Mouse (Mus musculus): ENCODE results near the gene Ap1g1. TPM values are rescaled to one million over a fixed set of nuclear protein-coding genes. Genes with fewer than 3 reads are reported as not detected.

Ap1g1 gene
- total RNA-seq, 2 experiments from 2014 or later: 35.0 to 38.8 TPM

DNA sequence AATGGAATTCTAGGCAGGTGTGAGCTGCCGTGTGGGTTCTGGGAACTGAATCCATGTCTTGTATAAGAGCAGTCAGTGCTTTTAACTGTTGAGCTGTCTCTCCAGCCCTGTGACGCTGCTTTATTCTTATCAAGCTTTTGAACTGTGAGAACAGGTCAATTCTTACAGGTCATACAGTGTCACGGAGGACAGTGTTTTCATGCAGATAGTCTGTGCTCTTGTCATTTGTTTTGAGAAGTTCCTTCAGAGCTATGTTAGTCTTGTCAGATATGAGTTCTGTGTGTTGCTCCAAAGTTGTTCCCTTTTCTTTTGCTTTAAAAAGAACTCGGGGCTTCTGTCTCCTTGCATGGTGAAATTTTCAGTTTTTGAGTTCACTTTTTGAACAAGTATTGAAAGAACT, 2.2 kb downstream of the Ap1g1 start:
- no peak for DNase-seq

DNA sequence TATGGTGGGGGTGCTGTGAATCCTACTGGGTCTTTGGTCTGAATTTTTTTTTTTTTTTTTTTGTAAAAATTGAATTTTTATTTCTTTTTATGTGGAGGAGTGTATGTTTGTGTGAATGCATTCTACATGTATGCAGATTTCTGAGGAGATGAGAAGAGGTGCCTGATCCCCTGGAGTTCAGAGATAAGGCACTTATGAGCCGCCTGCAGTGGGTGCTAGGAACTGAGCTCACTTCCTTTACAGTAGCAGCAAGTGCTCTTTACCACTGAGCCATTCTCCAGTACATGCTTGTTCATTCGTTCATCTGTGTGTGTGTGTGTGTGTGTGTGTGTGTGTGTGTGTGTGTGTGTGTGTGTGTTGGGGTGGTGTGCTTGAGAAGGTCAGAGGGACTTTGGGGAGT, 12.6 kb downstream of the Ap1g1 start:
- DNase-seq: no peak

DNA sequence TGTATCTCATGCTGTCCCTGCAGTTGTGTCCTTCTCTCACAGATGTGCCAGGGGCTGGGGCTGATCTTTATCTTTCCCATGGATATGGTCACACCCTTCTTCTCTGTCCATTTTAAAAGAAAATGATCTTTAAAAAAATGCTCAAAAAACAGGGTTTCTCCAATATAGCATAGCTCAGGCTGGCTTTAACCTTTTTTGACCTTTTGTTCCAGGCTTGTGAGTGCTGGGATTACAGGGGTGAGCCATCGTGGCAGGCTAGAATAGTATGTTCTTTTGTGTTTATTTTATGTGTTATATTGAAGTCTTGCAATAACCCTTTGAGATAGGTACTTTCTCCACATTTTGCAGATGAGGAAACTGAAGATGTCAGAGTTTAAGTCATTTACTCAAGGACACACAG, 16.8 kb downstream of the Ap1g1 start:
- peak in 1 of 2 experiments; percentile 11 for DNase-seq

DNA sequence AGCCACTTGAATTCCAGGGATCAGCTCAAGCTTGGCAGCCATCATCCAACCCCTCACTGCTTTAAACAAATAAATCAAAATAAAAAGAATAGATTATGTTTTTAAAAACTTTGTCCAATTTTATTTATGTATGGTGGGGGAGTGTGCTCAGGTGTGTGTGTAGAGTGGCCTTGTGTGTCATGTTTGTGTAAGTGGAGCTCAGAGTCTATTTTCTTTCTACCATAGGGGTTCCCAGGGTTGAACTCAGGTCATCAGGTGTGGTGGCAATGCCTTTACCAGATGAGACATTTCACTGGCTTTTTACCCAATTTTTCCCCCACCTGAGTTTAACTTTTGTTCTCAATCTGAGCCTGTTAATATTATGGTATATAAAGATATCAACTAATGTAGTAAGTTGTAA, 20.4 kb downstream of the Ap1g1 start:
- no peak for DNase-seq

DNA sequence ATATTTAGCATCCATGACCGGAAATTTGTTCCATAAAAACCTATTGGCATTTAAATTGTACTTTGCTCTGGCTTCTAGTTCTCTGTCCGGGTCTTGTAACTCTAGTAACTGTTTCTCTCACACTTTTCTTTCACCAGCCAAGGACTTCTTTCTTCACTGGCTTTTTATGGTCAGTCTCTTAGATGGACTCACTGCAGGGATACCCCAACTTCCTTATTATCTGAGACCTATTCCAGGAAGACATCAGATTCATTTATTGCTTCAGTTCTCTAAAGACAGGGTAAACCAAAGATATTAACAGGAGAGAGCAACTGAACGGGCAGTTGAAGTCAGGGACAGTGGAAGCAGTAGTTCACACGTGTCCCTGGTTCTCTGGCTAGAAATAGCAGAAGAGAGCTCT, 20.9 kb downstream of the Ap1g1 start:
- DNase-seq: no peak

DNA sequence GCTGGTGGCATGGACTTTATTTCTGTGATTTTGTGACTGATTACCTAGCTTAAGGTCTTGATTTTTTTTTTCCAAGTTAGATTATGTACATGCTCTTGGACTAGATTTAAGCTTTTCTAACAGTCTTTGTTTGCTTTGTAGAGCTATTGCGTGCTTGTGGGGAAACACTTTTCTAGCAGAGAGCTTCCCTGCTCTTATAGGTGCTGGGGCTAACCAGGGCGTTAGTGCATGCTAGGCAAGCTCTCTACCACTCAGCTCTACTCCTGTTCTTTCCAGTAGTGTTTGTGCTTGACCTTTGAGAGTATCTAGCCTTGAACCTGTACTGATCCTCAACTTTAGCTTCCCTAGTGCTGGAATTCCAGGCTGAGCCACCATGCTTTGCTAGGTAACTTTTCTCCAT, 22.0 kb downstream of the Ap1g1 start:
- DNase-seq: no peak

DNA sequence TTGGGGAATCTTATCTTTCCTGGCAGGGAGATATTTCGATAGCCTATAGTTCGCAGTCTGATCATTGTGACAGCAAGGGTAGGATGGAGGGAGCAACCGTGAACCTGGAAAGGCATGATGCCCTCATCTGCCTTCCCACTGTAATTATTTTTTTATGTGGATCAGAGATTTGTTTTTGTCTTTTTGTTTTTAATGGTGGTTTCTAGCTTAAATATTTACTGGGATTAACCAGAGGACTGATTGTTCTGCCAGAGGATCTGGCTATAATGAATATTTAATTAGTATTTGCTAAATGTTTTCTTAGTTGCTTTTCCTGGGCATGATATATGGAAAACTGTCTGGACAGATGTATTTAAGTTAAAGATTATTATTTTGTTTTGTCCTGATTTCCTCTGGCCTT, 24.9 kb downstream of the Ap1g1 start:
- no peak for DNase-seq

DNA sequence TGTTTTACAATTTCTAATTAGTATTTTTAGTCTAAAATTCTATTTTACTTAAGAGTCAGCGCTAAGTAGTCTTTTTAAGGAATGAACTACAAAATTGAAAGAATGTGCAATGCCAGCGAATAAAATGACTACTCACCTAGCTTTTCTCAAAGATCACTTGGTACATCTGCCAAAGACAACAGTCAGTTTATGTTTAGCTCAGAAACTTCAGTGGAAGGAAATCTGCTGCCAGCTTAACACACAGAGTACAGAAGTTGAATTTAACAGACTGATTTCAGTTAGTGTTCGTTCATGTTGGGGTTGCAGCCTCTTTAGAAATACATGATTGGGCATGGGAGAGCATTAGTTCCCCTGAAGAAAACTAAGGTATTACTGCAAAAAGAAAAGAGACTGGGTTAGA, 25.4 kb downstream of the Ap1g1 start:
- DNase-seq: no peak

DNA sequence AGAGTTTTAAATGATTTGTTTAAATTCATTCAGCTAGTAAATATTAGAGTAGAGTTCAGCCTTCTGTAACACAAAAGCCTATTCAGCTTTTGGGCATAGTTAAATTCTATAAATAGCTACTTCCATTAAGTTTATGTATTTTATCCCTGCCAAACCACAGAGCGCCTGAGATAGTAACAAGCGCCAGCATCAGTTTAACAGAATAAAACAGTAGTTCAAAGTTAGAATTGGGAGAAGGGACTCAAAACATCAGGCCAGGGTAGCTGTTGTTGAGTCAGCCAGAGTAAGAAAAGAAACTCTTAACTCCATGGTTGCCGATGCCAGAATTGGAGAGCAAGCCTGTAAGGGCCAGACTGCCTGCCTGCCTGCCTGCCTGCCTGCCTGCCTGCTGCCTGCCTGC, 28.2 kb downstream of the Ap1g1 start:
- DNase-seq: no peak

DNA sequence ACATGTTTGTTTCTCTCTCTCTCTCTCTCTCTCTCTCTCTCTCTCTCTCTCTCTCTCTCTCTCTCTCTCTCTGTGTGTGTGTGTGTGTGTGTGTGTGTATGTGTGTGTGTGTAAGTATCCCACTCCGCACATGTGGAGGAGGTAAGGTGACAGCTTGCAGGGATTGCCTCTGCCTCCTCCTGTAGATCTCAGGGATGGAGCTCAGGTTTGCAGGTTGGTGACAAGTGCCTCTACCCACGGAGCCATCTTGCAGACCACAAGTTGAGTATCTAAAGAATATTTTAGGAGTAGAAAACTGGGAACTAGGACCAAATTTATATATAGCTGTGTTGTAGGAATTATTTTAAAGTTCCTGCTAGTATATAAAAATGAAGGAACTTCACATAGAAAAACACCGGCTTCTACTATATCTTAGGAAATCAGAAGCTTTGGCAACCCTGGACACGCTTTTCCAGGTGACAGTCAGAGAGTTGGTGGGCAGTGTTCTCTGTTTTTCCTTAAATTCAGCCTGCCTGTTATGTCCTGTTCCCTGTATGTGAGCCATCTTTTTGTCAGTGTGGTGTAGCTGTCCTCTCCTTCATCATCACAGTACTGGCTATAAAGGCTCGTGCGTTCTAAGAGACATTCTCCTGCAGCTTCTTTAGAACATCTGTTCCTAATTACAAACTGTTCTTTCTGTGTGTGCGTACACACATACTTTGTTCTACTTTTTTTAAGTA, 29.2 kb downstream of the Ap1g1 start:
- no peak for DNase-seq

DNA sequence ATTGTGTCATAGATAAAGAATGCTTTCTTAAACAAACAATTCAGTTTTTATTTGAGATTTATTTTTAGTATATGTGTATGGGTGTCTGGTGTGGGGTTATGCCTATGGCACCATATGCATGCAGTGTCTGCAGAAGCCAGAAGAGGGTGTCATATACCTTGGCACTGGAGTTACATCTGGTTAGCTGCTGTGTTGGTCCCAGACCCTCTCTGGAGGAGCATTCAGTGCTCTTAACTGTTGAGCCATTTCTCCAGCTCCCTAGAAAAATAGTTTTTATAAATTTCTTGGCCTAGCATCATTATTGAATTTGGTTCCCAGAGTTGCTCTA, 29.7 kb downstream of the Ap1g1 start:
- no peak for DNase-seq

DNA sequence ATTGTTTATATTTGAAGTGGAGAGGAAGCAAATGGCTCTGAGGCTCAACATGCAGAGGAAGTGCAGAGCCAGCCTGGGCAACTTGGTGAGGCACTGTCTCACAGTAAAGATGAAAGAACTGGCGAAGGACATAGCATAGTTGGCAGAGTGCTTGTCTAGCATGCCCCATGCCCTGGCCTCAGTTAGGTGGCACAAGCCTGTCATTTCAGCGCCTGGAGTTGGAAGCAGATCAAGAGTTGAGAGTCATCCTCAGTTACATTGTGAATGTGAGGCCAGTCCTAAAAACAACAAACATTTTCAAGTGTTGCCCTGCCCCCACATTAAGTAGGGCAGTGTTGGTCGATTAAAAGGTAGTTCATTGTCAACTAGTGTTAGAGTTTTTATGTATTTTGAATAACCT, 32.1 kb downstream of the Ap1g1 start:
- DNase-seq: peak; percentile 67 to 68

DNA sequence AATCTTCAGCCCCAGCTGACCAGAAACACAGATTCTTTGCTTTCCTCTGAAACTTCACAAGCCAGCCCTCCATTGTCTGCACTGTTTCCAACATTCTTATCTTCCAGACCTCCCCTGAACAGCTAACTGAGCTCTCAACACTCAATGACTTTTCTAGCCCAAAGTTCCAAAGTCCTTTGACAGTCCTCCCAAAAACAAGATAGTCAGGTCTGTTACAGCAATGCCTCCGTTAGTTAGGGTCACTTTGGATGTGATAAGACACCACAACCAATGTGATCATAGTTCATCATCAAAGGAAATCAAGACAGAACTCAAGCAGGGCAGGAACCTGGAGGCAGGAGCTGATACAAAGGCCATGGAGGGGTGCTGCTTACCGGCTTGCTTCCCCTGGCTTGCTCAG, 36.9 kb downstream of the Ap1g1 start:
- DNase-seq: no peak

DNA sequence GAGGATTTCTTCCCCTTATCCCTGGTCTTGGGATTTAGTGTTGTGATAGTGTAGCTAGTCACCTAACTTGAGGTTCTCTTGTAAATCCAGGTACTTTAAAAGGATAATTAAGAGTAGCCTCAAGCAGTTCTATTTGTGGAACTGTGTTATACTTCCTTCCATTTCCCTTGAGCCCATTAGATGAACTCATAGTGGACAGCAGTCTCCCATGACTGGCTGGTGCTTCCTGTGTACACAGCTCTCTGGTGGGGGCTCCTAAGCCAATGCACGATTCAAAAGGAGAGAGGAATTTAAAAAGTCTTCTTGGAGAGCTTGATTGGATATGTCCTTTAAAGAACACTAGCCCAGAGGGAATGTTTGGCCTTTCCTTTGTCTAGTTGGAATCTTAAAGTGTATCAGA, 39.6 kb downstream of the Ap1g1 start:
- peak in 1 of 2 experiments; percentile 22 for DNase-seq

DNA sequence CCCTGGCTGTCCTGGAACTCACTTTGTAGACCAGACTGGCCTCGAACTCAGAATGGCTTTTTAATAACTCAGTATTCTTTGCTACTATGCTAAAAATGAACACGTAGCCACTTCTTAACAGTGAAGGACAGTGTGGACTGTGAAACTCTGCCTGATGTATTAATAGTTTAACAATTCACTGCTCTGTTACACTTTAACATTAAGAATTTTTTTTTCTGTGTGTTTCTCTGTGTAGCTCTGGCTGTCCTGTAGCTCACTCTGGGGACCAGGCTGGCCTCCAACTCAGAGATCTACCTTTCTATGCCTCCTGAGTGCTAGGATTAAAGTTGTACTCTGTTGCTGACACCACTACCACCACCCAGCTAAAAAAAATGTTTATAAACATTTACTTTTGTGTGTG, 45.2 kb downstream of the Ap1g1 start:
- DNase-seq: no peak

DNA sequence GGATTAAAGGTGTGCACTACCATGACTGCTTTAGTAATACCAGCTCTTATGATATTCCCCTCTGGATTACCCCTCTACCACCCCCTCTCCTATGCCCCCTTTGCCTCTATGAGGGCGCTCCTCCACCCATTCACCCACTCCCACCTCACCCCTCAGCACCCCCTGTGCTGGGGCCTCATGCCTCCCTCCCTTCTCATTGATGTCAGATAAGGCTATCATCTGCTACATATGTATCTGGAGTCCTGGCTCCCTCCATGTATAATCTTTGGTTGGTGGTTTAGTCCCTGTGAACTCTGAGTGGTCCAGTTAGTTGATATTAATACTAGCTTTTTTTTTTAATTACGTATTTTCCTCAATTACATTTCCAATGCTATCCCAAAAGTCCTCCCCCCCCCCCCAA, 61.5 kb downstream of the Ap1g1 start:
- DNase-seq: no peak

DNA sequence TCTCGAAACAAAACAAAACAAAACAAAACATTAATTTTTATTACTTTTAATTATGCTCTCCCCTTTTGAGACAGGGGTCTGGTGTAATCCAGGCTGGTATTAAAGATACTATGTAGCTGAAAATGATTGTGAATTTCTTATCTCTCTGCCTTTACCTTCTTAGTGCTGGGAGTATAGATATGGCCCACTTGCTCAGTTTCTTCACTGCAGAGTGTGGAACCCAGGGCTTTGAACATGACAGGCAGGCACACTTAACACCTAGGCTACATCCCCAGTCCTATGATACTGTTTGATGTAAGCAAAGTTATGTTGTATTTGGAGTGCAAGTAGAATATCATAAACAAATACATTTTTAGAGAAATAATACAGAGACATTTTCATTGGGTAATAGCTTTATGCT, 64.1 kb downstream of the Ap1g1 start:
- DNase-seq: no peak

DNA sequence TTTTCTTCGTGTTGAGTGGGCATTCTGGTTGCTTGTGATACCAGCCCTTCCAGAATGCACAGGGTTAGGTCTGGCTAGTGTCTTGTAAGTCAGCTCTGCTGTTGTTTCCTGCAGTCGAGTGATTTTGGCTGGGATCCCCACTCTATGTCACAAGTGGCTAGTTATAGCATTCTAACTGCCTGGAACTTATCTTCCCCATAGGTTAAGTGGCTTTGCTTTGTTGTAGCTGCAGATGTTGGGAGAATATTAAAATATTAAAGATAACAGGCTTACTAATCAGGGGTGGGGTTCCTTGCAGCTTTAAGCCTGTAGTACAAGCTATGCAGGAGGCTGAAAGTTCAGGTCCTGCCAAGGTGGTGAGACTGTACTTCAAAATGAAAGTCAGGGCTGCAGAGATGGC, 69.5 kb downstream of the Ap1g1 start:
- peak; percentile 16 to 27 for DNase-seq

DNA sequence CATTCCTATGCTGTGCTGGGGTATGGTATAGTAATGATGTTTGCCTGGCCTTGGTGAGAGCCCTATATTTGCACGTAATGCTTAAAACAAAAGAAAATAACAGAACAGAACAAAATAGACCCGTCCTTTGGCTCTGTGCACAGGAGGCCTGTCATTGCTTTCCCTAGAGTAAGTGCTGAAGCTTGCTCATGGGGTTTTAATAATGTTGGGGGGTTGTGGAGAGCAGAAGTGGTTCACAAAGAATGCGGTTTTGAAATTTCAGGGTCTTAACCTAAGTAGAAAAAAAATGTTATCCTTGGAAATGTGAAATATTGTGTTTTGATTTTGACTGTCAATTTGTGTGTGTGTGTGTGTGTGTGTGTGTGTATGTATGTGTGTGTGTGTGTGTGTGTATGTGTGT, 70.6 kb downstream of the Ap1g1 start:
- no peak for DNase-seq

DNA sequence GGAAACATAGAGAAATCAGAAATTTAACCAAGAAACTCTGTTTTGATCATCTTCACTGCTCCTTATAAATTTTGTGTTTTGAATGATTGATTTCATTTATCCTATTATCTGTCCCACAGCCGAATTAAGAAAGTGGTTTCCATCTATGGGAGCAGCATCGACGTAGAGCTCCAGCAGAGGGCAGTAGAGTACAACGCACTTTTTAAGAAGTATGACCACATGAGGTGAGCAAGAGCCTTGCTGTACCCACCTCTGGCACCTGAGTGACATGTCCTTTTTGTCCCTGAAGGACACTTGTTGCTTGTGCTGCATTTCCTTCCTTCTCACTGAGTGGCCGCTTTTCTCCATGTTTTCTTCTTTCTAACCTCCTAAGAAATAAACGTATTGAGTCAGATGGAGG, 75.1 kb downstream of the Ap1g1 start:
- peak; percentile 68 to 78 for DNase-seq

DNA sequence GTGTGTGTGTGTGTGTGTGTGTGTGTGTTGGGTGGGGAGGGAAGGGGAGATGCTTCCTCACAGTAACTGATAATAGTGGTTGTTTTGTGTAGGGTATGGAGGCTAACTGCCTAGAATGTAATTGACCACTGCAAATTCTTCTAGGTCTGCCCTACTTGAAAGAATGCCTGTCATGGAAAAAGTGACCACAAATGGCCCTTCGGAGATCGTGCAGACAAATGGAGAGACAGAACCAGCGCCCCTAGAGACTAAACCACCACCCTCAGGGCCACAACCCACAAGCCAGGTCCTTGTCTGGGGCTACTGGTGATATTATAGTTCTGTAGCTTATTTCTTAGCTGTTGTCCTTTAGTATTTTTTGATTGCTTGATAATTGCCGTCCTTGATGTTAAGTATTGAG, 76.2 kb downstream of the Ap1g1 start:
- no peak for DNase-seq

DNA sequence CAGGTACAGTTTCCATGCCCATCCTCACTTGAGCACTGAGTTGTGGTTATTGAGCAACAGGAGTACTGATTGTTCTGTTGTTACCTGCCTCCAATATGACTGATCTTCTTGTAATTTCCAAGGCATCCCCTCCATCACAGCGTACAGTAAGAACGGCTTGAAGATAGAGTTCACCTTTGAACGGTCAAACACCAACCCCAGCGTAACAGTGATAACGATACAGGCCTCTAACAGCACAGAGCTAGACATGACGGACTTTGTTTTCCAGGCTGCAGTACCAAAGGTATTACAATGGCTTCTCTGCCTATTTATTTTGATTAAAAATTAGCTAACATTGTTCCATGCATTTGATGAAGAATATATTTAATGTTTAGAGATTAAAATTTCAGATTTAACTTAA, 77.1 kb downstream of the Ap1g1 start:
- no peak for DNase-seq

DNA sequence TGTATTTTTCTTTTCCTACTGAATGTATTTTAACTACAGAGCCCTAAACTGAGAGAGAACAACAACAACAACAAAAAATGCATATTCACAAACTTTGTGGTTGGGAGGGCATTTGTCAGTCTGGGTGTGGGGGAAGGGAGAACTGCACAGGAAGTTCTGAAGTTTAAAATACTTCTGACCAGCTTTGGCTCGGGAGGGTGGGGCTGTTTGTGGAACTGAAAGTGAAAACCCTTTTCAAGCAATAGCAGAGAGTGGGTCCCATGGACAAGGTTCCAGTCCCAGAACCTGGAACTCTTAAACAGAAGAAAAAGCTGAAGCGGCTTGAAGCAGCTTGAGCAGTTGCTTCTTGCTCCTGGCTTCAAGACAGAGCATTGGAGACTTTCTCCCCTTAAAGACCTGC, 85.0 kb downstream of the Ap1g1 start:
- DNase-seq: peak; percentile 61 to 78

DNA sequence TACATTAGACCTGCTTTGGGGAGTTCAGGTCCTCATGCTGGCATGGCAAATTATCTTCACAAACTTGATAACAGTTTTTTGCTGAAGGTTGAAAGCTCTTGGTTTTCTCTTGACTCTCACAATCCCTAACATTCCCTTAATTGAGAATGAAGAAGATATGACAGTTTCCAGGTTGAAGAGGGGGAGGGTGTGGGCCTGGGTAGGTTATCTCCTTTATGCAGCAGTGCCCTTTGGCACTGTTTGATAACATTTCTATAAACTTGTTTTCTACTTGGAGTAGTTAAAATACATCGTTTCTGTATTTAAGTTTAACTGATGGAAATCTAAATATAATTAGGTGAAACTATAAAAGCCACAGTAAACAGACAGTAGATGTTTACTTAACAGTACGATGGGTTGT, 86.4 kb downstream of the Ap1g1 start:
- DNase-seq: no peak

DNA sequence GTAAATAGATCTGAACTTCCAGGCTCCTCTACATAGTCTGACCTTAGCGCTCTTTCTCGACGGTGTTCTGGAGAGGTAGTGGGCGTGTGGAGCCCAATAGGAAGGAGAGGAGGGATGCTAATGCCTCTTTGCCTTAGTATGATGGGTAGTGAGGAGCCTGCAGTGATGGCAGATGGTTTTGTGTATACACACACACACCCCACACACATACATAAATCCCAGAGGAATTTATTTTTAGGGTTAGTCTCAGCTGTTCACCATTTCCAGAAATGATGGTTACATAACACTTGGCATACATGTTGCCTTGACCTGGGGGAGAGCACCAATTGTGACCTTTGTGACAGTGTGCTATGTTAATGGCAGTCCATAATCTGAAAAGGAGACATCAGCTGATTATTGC, 87.2 kb downstream of the Ap1g1 start:
- DNase-seq: no peak

All from heart, adult 18-20 months (tissue).